Mouse (Mus musculus) midbrain, postnatal 0 days (tissue): ENCODE measurements at regions not wholly inside any gene's neighbourhood (a gene's known extent, or its start where the extent isn't known, plus 50 kb on each side); places are given as distances from the start of the nearest gene placed in this dataset.

Experiments
- ATAC-seq: fragments of 200-750 bp; cut with Nextera tagmentation; 2 replicates; pipeline ENCODE4 v1.8.0; 2017; ENCODE audit warnings: moderate number of reproducible peaks, mild to moderate bottlenecking, moderate TSS enrichment, moderate library complexity; ENCODE audit not compliant: low FRiP score
- DNase-seq: peaks from one replicate; pipeline ENCODE4 v3.0.0-alpha.2; 2015; ENCODE audit warnings: low spot score
- H3K27ac ChIP-seq: fragments of 300-500 bp; sonication (generic); 2 replicates; pipeline ENCODE4 v1.5.1; 2014; ENCODE audit warnings: low read depth, mild to moderate bottlenecking, low read length, mixed read lengths
- H3K27me3 ChIP-seq: fragments of 300-500 bp; sonication (generic); 2 replicates; pipeline ENCODE4 v1.6.1; 2014; ENCODE audit warnings: low read length, control low read depth, mixed read lengths; ENCODE audit not compliant: insufficient read depth
- H3K36me3 ChIP-seq: fragments of 300-500 bp; sonication (generic); 2 replicates; pipeline ENCODE4 v1.6.1; 2014; ENCODE audit warnings: low read length, control low read depth, mixed read lengths; ENCODE audit not compliant: insufficient read depth
- H3K4me1 ChIP-seq: fragments of 300-500 bp; sonication (generic); 2 replicates; pipeline ENCODE4 v1.6.1; 2014; ENCODE audit warnings: mild to moderate bottlenecking, control low read depth, antibody characterized with exemption, low read length, mixed read lengths; ENCODE audit not compliant: insufficient read depth
- H3K4me2 ChIP-seq: fragments of 300-500 bp; sonication (generic); 2 replicates; pipeline ENCODE4 v1.6.1; 2014; ENCODE audit warnings: low read depth, mild to moderate bottlenecking, low read length, mixed read lengths; ENCODE audit not compliant: poor library complexity, severe bottlenecking
- H3K4me3 ChIP-seq: fragments of 300-500 bp; sonication (generic); 2 replicates; pipeline ENCODE4 v1.5.1; 2014; ENCODE audit warnings: low read depth, mild to moderate bottlenecking, low read length, moderate library complexity
- H3K9ac ChIP-seq: fragments of 300-500 bp; sonication (generic); replicated peaks from 2 replicates; pipeline ENCODE4 v1.6.1; 2014; ENCODE audit warnings: mild to moderate bottlenecking, low read length, moderate library complexity, mixed read lengths; ENCODE audit not compliant: poor library complexity, severe bottlenecking
- H3K9me3 ChIP-seq: fragments of 300-500 bp; sonication (generic); 2 replicates; pipeline ENCODE4 v1.6.1; 2016; ENCODE audit warnings: low read length, control low read depth
- CTCF ChIP-seq: IDR thresholded peaks from 2 replicates; pipeline ENCODE4 v1.5.1; 2016; ENCODE audit warnings: antibody characterized with exemption, mild to moderate bottlenecking
- WGBS: fragments of 180-500 bp; shearing (Covaris S2); extraction: QIAGEN DNeasy Blood & Tissue Kit; methylation state at CpG from one replicate; pipeline ENCODE4 v1.1.7; 2014; 5-methylcytosine and 5-hydroxymethylcytosine counted together

DNA sequence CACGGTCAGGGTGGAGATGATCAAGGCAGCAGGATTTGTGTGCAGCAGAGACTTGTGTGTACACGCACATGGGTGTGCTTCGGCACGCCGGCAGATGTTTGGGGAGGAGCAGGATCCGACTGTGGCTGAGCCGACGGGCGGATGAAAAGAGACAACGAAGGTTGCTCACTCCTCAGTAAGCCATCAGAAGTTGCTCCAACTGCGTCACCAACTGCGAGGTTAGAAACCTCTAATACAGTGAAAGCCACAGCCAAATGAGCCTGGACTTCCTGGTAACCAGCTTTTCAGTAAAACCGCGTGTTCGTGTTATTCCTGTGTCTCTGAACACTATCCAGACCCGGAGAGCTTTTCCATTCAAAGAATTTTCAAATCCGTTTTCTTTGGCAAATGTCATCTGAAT is 411.8 kb downstream of the Ate1 start:
- Histone ChIP-seq H3K9me3 (no peaks in the 10 kb centered on the region), H3K36me3 (no peaks in the 10 kb centered on the region), H3K27ac (no peak overlapping the region), H3K9ac (no peak overlapping the region), H3K4me1 (no peaks in the 10 kb centered on the region), H3K4me2 (no peak overlapping the region), H3K4me3 (no peak overlapping the region), H3K27me3 (no peaks in the 10 kb centered on the region)
- ATAC-seq (no peak), DNase-seq (no peak)
- WGBS = 81% methylated on average over 17 of the region's 17 CpGs
- no peak for TF ChIP-seq CTCF
